Mouse (Mus musculus) erythroblast, adult 5-6 weeks (primary cell): Measurements from ENCODE around the gene Tmem145. TPM values are rescaled to one million over a fixed set of nuclear protein-coding genes. Genes with fewer than 3 reads are reported as not detected.
"Not testable (repeated sequence)": the region's sequence is repeated elsewhere in the genome, so short reads cannot be mapped to it uniquely, and the experiment has no call there.

Experiments used
- ATAC-seq: replicated peaks from 2 replicates; pipeline ENCODE4 v1.8.0; 2016; ENCODE audit warnings: moderate number of reproducible peaks, mild to moderate bottlenecking, moderate TSS enrichment, inconsistent platforms; ENCODE audit not compliant: poor library complexity, low FRiP score, severe bottlenecking
- total RNA-seq, 2 experiments: library from RNA; stranded (forward) in 1 of 2; stranded (reverse) in 1 of 2; fragments of 150-400 nt in 1 of 2; fragments of 200-764, 138-1000 nt in 1 of 2; gene quantifications; 2 replicates each; pipeline versions ENCODE4 v1.2.3 to v1.2.4; 2015 to 2017; ENCODE audit warnings: low replicate concordance in 2 of 2

The Tmem145 gene
- not detected in 2 replicates for total RNA-seq (2015; ENCODE audit: low replicate concordance)
- total RNA-seq (2017; ENCODE audit: low replicate concordance): not detected in 2 replicates

DNA sequence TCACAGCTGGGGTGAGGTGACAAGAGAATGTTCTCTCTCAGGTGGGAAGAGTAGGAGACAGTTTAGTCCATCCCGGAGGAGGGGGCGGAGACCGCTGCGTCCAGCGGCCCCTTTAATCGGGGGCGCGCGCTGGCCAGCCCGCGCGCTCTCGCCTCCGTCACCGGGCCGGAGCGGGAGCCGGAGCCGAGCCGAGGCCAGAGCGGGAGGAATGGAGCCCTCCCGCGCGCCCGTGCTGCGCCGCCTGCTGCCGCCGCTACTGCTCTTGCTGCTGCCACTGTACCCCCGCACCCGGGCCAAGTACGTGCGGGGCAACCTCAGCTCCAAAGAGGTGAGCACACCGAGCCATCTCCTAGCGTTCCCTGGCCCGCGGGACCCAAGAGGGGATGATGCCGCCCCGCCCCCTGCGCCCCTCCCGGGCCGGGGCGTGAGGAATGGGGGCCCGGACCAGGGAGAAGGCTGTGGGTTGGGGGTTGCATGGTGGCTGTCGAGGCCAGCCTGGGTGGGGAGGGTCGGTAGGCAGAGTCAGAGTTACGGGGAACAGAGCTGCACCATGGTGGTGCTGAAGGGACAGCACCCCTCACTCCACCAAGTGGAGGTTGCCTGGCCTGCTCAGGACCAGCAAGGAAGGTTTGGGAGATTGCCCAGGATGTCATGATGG is at the start of gene Tmem145:
TSS of gene Tmem145 (plus strand) at position 151 of the 658 bp plus-strand sequence.
- no peak for ATAC-seq

DNA sequence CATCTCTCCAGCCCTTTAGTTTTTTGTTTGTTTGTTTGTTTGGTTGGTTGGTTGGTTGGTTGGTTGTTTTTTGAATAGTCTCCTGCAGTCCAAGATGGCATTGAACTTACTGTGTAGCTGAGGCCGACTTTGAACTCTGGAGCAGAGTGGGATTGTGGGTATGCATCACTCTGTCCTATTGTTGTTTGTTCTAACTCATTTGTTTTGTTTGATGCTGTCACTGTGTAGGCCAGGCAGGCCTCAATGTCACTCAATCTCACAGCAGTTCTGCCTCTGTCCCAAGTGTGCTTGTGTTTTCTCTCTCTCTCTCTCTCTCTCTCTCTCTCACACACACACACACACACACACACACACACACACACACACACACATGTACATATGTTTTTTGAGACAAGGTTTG is 44.0 kb upstream of the Tmem145 start:
- ATAC-seq: no peak

DNA sequence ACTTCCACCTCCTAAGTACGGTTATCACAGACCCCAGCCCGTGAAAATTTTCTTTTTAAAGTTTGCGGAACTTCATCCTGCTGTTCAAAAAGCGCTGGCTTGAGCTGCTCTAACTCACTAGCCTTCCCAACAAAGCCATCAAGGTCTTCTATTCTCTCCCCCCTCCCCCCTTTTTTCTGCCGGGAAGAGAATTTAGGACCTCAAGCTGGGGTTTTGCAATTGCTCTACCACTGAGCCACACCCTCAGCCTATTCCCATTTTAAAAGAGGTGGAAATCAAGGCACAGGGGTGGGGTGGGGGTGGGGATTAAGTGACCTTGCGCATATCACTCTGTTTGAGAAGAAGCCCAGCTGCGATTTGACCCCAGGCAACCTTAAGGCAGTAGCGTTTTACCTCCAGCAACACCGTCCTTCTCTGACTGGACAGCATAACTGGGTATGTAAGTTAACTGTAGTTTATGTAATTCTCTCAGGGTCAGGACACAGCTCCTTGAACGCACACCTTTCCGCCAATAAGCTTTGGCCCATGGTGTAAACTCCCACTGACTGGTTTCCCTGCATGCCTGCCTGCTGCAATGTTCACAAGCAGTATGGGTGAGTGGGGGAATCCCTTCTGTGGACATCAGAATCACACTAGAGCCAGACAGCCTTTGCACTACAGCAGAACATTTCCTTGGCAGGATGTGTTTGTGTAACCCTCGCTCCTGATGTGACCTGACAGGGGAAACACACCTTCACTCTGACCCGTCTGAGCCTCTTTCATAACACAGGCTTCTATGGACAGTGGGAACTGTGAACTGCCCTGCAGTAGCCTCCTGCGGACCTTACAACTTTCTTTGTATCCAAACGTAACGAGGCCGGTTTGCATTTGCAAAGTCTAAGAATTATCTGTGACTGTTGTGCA is 41.7 kb upstream of the Tmem145 start:
- ATAC-seq: no peak

DNA sequence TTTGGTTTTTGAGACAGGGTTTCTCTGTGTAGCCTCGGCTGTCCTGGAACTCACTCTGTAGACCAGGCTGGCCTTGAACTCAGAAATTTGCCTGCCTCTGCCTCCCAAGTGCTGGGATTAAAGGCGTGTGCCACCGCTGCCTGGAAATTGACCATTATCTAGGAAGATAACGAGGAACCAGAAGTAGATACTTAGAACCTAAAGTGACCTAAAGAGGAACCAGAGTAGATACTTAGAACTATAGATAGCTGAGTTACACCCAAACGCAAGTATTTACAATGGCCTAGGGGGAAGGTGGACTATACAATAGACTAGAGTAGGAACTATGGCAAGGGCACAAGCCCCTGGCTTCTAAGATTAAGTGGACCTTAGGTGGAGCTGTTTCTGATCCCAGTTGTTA is 40.2 kb upstream of the Tmem145 start:
- ATAC-seq: not testable (repeated sequence)

DNA sequence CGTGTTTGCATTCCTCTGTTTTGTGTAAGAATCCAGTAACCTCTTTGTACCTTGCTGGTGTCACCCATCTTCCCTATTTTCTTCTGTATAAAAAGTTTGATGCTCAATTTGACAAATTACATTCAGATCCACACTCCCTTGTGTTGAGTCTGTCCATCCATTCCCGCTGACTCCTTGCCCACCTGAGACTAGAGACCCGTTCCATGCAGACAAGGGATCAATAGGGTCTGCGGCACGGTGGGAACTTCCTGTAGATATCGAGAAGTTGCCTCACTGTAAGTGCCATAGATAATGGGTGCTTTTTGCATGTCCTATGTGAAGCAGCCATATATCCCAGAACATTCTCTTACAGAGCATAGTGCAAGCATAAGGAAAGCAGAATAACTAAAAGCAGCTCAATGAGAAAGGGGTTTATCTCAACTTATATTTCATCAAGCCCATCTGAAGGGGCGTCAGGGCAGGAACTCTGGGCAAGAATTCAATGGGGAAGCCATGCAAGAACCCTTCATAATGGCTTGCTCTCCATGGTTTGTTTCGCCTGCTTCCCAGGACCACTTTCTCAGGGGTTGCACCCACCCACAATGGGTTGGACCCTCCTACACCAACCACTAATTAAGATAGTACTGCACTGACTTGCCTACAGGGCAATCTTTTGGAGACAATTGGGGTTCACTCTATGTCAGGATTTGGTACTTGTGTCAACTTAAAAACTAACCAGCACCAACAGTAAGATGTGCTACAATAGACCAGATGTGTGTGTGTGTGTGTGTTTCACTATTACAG is 39.5 kb upstream of the Tmem145 start:
- ATAC-seq: no peak

DNA sequence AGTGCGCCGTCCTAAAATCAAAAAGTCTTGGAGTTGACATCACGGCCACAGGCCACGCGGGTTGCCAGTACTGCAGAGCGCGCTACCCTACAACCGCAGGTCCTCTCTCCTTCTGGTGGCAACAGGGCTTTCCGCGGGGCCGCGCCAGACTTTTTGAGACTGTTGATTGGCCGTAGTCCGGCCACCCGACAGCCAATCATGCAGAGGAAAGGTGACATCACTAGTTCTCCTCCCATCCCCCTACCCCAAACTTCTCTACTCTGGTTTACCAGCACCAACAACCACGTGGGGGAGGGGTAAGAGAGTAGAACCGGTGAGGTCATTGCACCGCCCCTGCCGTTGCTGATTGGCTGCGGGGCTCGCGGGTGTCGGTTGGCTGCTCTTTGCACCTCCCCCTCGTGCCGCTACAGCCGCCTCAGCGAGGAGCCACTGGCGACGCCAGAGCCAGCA is 38.6 kb upstream of the Tmem145 start, which contains the start of gene Cic:
TSS of gene Cic (plus strand) at position 404 of the 450 bp plus-strand sequence.
- peak; percentile 80 for ATAC-seq

DNA sequence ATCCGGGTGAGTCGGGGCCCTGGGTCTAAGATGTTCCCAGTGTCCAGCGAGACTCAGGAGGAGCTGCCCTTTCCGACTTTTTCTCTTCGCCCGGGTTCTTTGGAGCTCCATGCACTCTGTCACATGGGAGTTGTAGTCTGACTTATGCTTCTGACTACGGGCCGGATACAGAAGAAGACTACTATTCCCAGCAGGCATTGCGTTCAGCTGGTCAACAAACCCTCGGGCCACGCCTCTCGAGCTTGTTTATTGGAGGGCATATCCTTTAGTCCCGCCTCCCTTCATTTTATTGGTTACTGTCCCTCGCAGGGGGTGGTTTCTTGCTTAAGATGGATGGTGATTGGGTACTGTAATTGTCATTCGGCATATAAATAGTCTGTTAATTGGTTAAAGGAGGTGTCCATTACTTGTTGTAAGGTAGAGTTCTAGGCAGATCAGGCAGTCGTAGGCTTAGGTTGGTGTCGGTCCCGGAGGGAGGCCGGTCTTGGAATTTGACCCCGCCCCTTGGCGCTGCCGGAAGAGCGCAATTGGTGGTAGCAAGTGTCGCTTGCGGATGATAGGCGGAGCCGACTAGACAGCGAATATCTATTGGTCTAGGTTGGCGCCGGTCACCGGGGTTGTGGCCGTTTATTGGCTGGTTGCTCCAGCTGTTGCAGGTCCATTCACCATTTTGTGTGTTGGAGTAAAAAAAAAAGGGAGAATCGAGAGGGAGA is 38.0 kb upstream of the Tmem145 start:
- ATAC-seq: peak; percentile 84

DNA sequence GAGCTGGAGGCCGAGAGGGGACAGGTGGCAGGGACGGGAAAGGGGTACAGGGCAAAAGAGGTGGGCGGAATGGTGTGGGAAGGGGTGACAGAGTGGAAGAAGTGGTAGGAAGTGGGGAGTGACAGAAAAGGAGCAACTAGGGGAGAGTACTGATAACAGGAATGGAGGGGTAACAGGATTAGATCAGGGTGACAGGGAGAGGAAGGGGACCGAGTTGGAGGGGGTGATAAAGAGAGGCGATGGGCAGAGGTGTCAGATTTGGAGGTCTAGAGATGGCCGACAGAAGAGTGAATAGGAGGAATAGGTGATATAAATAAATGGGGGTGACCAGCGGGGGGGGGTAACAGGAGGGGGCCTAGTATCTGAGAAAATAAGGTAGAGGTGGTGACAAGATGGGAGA is 37.3 kb upstream of the Tmem145 start:
- ATAC-seq: no peak

DNA sequence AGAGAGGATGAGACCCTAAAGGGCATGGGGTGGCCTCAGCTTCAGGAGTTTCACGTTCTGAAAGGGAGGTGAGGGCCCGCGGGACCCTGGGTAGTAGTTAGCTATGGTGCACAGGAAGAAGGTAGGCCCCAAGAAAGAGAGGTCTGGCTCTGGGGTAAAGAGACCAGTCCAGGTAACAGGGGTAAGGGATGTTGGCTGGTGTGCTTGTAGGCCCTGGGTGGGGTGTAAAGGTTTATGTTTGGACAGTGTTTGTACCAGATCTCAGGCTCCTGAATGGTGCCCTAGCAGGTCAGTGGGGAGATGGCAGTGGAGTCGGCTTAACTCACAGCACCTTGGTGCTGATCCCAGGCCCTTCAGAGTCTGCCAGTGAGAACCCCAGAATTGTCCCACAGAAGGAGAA is 36.9 kb upstream of the Tmem145 start:
- ATAC-seq: no peak

DNA sequence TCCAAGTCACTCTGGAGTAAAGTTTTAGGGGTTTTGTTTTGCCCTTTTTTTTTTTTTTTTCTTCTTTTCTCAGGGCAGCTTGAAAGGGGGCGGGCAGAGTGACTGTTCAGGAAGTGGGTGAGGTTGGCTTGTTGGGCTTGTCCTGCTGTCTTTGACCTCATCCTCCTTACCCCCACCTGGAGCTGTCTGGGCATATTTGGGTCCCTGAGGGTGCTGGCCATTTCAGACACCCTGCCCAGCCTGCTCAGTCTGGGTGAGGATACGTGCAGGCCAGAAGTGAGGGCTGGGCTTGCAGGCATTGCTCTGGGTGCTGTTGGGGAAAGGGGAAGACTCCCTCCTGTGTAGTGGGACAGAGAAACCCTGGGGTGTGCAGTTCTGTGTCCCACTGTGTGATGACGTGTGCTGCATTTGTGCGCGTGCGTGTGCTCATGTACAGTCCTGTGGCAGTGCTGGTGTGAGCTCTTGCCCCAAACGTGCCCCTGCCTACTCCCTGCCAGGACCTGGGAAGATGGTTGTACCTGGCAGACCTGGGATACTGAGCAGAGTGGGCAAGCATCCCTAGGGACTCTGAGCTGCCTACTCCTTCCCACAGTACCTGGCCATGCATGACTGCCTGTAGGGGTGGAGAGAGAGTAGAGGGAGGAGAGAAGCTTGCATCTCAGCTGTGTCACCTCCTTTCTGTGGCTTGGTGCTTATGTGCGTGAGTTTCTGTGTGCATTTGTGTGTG is 36.2 kb upstream of the Tmem145 start:
- ATAC-seq: no peak

DNA sequence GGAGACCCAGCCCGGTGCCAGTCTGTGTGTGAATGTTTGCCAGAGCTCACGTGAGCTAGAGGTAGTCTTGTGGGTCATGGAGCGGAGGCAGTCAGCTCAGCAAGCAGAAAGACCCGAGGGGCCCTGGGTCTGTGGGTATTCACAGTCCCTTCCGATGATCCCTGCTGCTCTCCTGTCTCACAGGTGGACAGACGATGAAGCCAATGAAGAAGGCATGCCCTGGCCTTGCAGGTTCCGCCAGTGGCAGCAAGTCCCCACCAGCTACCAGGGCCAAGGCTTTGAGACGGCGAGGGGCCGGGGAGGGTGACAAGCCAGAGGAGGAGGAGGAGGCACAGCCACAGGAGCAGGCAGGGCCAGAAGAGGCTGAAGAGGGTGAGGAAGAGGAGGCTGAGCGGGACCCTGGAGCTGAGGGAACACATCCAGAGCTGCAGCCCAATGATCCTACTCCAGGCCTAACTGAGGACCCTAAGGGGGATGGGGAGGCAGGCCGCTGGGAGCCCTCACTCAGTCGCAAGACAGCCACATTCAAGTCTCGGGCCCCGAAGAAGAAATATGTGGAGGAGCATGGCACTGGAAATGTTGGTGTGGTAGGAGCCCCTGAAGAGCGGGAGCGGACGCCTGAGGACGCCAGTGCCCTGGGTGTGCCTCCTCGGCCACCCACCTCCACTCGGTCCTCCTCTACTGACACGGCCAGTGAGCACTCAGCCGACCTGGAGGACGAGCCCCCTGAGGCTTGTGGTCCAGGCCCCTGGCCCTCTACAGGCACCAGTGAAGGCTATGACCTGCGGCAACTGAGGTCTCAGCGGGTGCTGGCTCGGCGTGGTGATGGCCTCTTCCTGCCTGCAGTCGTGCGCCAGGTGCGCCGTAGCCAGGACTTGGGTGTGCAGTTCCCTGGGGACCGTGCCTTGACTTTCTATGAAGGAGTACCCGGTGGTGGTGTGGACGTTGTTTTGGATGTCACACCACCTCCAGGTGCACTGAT is 35.0 kb upstream of the Tmem145 start:
- no peak for ATAC-seq

DNA sequence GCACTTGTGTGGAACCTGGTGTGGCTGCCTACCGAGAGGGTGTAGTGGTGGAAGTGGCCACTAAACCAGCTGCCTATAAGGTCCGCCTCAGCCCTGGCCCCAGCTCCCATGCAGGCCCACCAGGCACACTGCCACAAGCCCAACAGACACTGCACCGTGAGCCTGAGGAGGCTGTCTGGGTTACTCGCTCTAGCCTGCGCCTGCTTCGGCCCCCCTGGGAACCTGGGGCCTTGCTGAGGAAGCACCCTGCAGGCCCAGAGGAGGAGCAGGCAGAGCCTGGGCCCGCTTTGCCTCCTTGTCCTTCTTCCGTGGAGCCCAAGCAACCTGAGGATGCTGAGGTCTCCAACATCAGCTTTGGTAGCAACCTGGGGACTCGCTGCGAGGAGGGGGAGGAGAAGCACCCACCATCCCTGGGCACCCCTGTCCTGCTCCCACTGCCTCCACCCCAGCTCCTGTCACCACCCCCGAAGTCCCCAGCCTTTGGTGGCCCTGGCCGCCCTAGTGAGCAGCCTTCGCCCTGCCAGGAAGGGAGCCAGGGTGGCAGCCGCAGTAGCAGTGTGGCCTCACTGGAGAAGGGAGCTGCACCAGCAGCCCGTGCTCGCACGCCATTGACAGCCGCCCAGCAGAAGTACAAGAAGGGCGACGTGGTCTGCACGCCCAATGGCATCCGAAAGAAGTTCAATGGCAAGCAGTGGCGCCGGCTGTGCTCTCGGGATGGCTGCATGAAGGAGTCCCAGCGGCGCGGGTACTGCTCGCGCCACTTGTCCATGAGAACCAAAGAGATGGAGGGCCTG is 34.1 kb upstream of the Tmem145 start:
- ATAC-seq: no peak

DNA sequence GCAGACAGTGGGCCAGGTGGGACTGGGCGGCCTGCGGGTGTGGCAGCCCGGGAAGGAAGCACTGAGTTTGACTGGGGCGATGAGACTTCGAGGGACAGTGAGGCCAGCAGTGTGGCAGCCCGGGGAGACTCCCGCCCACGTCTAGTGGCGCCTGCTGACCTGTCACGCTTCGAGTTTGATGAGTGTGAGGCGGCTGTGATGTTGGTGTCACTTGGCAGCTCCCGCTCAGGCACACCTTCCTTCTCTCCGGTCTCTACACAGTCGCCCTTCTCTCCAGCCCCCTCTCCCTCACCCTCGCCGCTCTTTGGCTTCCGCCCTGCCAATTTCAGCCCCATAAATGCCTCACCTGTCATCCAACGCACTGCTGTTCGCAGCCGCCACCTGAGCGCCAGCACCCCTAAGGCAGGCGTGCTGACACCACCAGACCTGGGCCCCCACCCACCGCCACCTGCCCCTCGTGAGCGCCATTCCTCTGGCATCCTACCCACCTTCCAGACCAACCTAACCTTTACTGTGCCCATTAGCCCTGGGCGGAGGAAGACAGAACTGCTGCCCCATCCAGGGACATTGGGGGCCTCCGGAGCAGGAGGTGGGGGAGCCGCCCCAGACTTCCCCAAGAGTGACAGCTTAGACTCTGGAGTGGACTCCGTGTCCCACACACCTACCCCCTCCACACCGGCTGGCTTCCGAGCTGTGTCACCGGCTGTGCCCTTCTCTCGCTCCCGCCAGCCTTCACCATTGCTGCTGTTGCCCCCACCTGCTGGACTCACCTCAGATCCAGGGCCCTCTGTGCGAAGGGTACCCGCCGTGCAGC is 33.3 kb upstream of the Tmem145 start:
- ATAC-seq: no peak

DNA sequence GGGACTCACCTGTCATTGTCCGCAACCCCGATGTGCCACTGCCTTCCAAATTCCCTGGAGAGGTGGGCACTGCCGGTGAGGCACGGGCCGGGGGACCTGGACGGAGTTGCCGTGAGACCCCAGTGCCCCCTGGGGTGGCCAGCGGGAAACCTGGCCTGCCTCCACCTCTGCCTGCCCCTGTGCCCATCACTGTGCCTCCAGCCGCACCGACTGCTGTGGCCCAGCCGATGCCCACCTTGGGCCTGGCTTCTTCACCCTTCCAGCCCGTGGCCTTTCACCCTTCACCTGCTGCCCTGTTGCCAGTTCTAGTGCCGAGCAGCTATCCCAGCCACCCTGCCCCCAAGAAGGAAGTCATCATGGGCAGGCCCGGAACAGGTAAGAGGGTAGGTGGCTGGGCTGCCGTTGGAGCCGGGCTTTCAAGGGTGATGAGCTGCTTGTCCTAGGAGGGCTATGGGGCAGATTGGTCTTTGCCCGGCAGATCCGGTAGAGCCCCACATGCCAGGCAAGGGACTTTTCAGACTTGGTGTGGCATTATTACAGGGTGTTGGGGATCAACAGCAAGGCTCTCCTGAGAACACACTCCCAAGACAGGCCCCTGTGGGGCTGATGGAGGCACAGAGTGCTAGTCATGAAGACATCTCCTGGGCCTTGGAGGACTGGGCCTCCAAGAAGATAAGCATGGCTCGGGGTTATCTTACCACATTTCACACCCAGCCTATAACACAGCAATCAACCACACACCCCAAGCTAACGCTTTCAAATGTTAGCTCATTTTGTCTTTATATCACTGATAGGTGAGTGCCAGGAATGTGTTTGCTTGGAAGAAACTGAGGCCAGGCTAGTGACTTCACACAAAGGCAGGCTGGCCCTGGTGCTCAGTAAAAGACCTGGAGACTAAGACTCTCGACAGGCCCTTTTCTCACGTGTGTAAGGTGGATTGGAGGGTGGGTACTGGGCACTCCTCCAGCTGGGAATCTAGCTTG is 32.4 kb upstream of the Tmem145 start:
- peak; percentile 42 for ATAC-seq

DNA sequence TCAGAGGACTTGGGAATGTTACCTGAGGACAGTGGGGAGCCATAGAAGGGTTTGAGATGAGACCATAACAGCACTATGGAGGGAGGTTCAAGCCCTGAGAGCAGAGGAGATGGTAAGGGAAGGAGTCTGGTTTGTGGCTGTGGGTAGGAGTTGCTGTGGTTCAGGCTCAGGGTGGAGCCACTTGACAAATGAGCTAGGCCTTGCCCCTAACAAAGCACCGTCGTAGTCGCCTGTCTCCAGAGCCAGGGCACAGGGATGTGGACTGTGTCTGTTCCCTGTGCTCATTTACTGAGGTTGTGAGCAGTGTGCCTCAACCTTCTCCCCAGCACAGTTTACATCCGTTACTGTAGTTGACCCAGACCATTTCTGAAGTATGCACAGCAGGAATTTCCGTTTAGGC is 31.3 kb upstream of the Tmem145 start:
- ATAC-seq: 0 out of 2 replicates have a peak, but pooled peaks have one; percentile 18
